Mouse (Mus musculus) yolk sac, embryonic 10.5 days (tissue): ENCODE data around the gene Ripor2.
A peak's percentile ranks its signal among the peaks of the same experiment; 100 is the strongest.
"Not testable (repeated sequence)": the region's sequence is repeated elsewhere in the genome, so short reads cannot be mapped to it uniquely, and the experiment has no call there.

Experiments used
- DNase-seq: peaks from one replicate; pipeline ENCODE4 v3.0.0-alpha.2; 2017; ENCODE audit warnings: low spot score

The Ripor2 gene

GRCm38 (mm10) chr13:24767809-24768208 lies 185.8 kb downstream of the Ripor2 start:
- DNase-seq: not testable (repeated sequence)

GRCm38 (mm10) chr13:24771482-24771881 lies 189.5 kb downstream of the Ripor2 start:
- not testable (repeated sequence) for DNase-seq

- peak; percentile 31 for DNase-seq
Observed at GRCm38 (mm10) chr13:24776146-24776844, 194.3 kb downstream of the Ripor2 start.

GRCm38 (mm10) chr13:24778026-24778425 lies 196.0 kb downstream of the Ripor2 start:
- no peak for DNase-seq

GRCm38 (mm10) chr13:24778706-24779380 lies 196.9 kb downstream of the Ripor2 start:
- no peak for DNase-seq

GRCm38 (mm10) chr13:24781916-24782315 lies 199.9 kb downstream of the Ripor2 start:
- DNase-seq: no peak
